Mouse (Mus musculus): ENCODE data around the gene Lman2l. TPM values are rescaled to one million over a fixed set of nuclear protein-coding genes. Genes with fewer than 3 reads are reported as not detected.
A peak's percentile ranks its signal among the peaks of the same experiment; 100 is the strongest.

The Lman2l gene
- polyA plus RNA-seq (2014; fragmentation: Nextera tagmentation; extraction: Ambion mirVana): 22.6 and 24.6 TPM in 2 replicates

DNA sequence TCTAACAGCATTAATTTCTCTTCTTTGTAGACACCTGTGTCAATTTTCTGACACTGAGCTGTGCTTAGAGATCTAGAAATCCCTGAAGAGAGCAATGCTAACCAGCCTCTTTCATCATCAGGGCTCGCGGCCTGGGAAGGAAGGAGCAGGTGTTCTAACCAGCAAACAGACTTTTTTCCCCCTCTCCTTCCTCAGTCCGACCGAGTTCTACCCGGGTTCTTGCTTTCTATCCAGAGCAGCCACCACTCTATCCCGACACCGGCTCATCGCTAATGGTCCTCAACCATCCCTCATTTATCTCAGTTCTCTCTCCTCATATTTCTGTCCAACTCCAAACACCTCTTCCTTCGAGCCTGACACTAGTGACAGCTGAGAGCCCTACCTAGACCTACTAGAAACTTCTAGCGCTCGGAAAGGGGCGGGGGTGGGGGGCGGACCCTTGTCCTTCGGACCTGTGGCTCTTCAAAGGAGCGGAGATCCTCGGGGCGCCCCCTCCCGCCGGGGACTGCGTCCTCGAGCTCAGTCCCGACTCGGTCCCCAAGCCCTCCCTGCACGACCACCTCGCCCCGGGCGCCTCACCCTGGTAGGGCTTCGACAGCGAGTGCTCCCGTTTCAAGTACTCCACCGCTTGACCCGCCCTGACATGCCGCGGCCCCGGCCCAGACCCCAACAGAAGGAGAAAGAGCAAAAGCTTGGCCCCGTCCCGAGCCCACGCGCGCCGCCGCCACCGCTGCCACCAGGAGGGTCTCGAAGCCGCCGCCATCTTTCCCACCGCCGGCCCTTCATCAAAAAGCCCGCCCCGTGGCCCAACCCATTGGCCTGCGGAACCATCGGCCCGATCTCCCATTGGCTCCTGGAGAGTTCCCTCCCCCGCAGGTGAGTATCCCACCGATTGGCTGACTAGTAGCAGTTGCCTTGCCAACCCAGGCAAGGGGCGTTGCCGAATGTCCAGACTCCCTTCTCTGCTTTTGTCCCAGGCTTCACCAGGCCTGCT, at the start of gene Lman2l:
TSS of gene Lman2l (minus strand) at position 801 of the 994 bp plus-strand sequence.
- peak within 1 kb of the TSS; percentile 62 for H3K9ac ChIP-seq (ENCODE audit: low read length)
- H3K27me3 ChIP-seq (replicated peaks; ENCODE audit: control insufficient read depth, insufficient read depth, low read length): no peaks in the 10 kb centered on the region
- peaks cover 4% of the 10 kb centered on the region; the same call in 1 of the 2 replicates for H3K4me1 ChIP-seq (replicated peaks; ENCODE audit: control insufficient read depth, insufficient read depth, low read length)
- H3K9me3 ChIP-seq (ENCODE audit: control insufficient read depth, low read length): no peaks in the 10 kb centered on the region
- H3K4me2 ChIP-seq (ENCODE audit: low read length): peak within 1 kb of the TSS; percentile 77
- H3K4me3 ChIP-seq (ENCODE audit: low read depth, low read length): peak within 1 kb of the TSS; percentile 67
- peak within 1 kb of the TSS; percentile 57 for H3K27ac ChIP-seq (ENCODE audit: low read depth)
- H3K36me3 ChIP-seq (ENCODE audit: control insufficient read depth, insufficient read depth, low read length): peaks cover 16% of the 10 kb centered on the region; the same call in 1 of the 2 replicates
- under 1% methylated on average over 57 of the region's 57 CpGs for WGBS
- ATAC-seq (replicated peaks; ENCODE audit: low FRiP score, low TSS enrichment, low read depth) (peak; percentile 100), DNase-seq (ENCODE audit: low spot score) (peak; percentile 95)

DNA sequence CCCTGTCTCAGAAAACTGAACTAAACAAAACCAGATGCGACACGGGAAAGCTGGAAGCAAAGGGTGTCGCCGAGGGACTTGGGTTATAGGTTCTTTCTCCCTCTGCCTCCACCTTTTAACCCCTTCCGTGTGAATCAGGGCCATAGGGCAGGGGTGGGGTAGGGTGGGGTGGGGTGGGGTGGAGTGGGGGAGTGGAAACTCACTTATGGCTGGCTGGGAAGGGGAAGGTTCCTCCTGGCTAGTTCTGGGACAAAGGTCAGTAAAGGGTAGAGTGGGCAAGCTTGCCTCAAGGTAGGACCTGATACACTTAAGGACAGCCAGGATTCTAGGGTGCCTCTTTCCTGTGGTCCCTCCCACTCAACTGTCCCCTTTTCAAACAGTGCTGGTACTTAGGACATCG, 48.2 kb upstream of the Lman2l start:
- H3K9me3 ChIP-seq (ENCODE audit: control insufficient read depth, low read length): no peaks in the 10 kb centered on the region
- peaks cover 5% of the 10 kb centered on the region for H3K36me3 ChIP-seq (ENCODE audit: control insufficient read depth, insufficient read depth, low read length)
- no peak overlapping the region for H3K9ac ChIP-seq (ENCODE audit: low read length)
- H3K4me2 ChIP-seq (ENCODE audit: low read length): no peak overlapping the region
- no peak overlapping the region for H3K27ac ChIP-seq (ENCODE audit: low read depth)
- DNase-seq (ENCODE audit: low spot score) (no peak), ATAC-seq (replicated peaks; ENCODE audit: low FRiP score, low TSS enrichment, low read depth) (no peak)
- WGBS: 64% methylated on average over 6 of the region's 6 CpGs
- no peak overlapping the region for H3K4me3 ChIP-seq (ENCODE audit: low read depth, low read length)
- H3K27me3 ChIP-seq (replicated peaks; ENCODE audit: control insufficient read depth, insufficient read depth, low read length): no peaks in the 10 kb centered on the region
- peaks cover 15% of the 10 kb centered on the region; the same call in 1 of the 2 replicates for H3K4me1 ChIP-seq (replicated peaks; ENCODE audit: control insufficient read depth, insufficient read depth, low read length)

- Histone ChIP-seq H3K9ac (ENCODE audit: low read length) (no peak overlapping the region), H3K4me3 (ENCODE audit: low read depth, low read length) (no peak overlapping the region), H3K27me3 (replicated peaks; ENCODE audit: control insufficient read depth, insufficient read depth, low read length) (no peaks in the 10 kb centered on the region), H3K36me3 (ENCODE audit: control insufficient read depth, insufficient read depth, low read length) (no peaks in the 10 kb centered on the region), H3K27ac (ENCODE audit: low read depth) (0 out of 2 replicates have a peak overlapping the region, but pooled peaks have one; percentile 27), H3K4me1 (replicated peaks; ENCODE audit: control insufficient read depth, insufficient read depth, low read length) (peaks cover 15% of the 10 kb centered on the region; the same call in 1 of the 2 replicates), H3K9me3 (ENCODE audit: control insufficient read depth, low read length) (no peaks in the 10 kb centered on the region), H3K4me2 (ENCODE audit: low read length) (no peak overlapping the region)
- 48% methylated on average over 9 of the region's 9 CpGs for WGBS
- ATAC-seq (replicated peaks; ENCODE audit: low FRiP score, low TSS enrichment, low read depth) (peak; percentile 84), DNase-seq (ENCODE audit: low spot score) (peak; percentile 75)
Observed at GRCm38 (mm10) chr1:36492416-36493139, 47.5 kb upstream of the Lman2l start.

GRCm38 (mm10) chr1:36489661-36490060, 44.6 kb upstream of the Lman2l start:
- Histone ChIP-seq H3K27ac (ENCODE audit: low read depth) (no peak overlapping the region), H3K36me3 (ENCODE audit: control insufficient read depth, insufficient read depth, low read length) (no peaks in the 10 kb centered on the region), H3K4me2 (ENCODE audit: low read length) (no peak overlapping the region), H3K4me3 (ENCODE audit: low read depth, low read length) (no peak overlapping the region), H3K9me3 (ENCODE audit: control insufficient read depth, low read length) (no peaks in the 10 kb centered on the region), H3K4me1 (replicated peaks; ENCODE audit: control insufficient read depth, insufficient read depth, low read length) (peaks cover 15% of the 10 kb centered on the region; the same call in 1 of the 2 replicates), H3K27me3 (replicated peaks; ENCODE audit: control insufficient read depth, insufficient read depth, low read length) (no peaks in the 10 kb centered on the region), H3K9ac (ENCODE audit: low read length) (no peak overlapping the region)
- WGBS: 85% methylated on average over 6 of the region's 6 CpGs
- ATAC-seq (replicated peaks; ENCODE audit: low FRiP score, low TSS enrichment, low read depth): no peak
- DNase-seq (ENCODE audit: low spot score): no peak

DNA sequence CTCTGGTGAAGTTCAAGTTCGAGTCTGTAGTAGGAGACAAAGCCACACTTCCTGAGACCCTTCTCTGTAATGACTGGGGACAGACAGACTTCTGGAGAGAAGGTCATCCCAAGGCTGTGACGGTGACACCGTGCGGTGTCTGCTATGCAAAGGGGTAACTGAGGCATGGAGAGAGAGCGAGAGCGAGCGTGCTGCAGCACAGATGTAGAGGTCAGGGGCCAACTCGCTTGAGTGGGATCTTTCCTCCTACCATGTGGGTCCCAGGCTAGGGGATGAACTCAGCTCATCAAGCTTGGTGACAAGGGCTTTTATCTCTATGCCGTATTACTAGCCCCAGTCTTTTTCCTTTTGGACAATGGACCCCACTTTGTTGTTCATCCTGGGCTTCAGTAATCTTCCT, 42.0 kb upstream of the Lman2l start:
- Histone ChIP-seq H3K27me3 (replicated peaks; ENCODE audit: control insufficient read depth, insufficient read depth, low read length) (no peaks in the 10 kb centered on the region), H3K9me3 (ENCODE audit: control insufficient read depth, low read length) (no peaks in the 10 kb centered on the region), H3K36me3 (ENCODE audit: control insufficient read depth, insufficient read depth, low read length) (no peaks in the 10 kb centered on the region), H3K4me2 (ENCODE audit: low read length) (no peak overlapping the region), H3K27ac (ENCODE audit: low read depth) (no peak overlapping the region), H3K9ac (ENCODE audit: low read length) (no peak overlapping the region), H3K4me1 (replicated peaks; ENCODE audit: control insufficient read depth, insufficient read depth, low read length) (peaks cover 7% of the 10 kb centered on the region; the same call in 1 of the 2 replicates), H3K4me3 (ENCODE audit: low read depth, low read length) (no peak overlapping the region)
- ATAC-seq (replicated peaks; ENCODE audit: low FRiP score, low TSS enrichment, low read depth): no peak
- DNase-seq (ENCODE audit: low spot score): no peak
- 87% methylated on average over 9 of the region's 9 CpGs for WGBS

DNA sequence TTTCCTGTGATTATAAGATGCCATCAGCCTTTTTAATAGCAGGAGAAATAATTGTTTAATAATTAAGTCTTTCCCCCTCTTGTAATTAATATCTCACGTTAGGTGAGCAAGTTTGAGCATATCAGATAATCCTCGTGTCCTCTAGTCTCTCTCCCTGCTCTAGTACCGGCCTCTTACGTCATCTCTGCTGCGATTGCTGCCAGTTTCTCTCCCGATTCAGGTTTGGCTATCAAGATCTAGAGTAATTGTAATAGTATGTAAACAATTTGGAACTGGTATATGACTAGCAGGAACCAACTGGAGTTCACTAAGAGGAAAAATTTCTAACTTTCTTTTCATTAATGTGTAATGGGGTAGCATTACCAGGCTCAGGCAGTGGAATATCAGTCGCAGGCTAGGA, 40.0 kb upstream of the Lman2l start:
- no peak overlapping the region for H3K27ac ChIP-seq (ENCODE audit: low read depth)
- ATAC-seq (replicated peaks; ENCODE audit: low FRiP score, low TSS enrichment, low read depth) (no peak), DNase-seq (ENCODE audit: low spot score) (no peak)
- H3K9ac ChIP-seq (ENCODE audit: low read length): no peak overlapping the region
- no peak overlapping the region for H3K4me2 ChIP-seq (ENCODE audit: low read length)
- 57% methylated on average over 7 of the region's 7 CpGs for WGBS
- H3K4me1 ChIP-seq (replicated peaks; ENCODE audit: control insufficient read depth, insufficient read depth, low read length): peaks cover 5% of the 10 kb centered on the region; the same call in 1 of the 2 replicates
- no peak overlapping the region for H3K4me3 ChIP-seq (ENCODE audit: low read depth, low read length)
- no peaks in the 10 kb centered on the region for H3K27me3 ChIP-seq (replicated peaks; ENCODE audit: control insufficient read depth, insufficient read depth, low read length)
- H3K36me3 ChIP-seq (ENCODE audit: control insufficient read depth, insufficient read depth, low read length): no peaks in the 10 kb centered on the region
- H3K9me3 ChIP-seq (ENCODE audit: control insufficient read depth, low read length): no peaks in the 10 kb centered on the region

DNA sequence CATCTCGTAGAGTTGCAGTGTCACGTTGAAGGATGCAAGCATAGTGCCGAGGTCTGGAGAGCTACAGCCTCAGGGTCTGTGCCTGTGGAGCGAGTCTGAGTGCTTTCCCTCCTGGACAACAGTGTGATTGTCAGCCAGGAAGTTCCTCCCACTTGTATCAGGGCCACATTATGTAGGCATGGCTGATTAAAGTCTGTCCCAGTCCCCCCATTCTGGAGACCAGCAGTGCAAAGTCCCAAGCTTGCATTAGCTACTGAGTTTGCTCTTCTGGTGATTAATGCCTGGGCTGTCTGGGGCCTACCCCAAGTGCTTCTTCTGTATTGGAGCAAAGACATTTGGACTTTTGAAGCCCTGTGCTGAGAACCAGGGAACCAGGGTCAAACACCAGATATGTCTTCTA, 38.8 kb upstream of the Lman2l start:
- Histone ChIP-seq H3K4me3 (ENCODE audit: low read depth, low read length) (no peak overlapping the region), H3K4me2 (ENCODE audit: low read length) (no peak overlapping the region), H3K9ac (ENCODE audit: low read length) (no peak overlapping the region), H3K36me3 (ENCODE audit: control insufficient read depth, insufficient read depth, low read length) (no peaks in the 10 kb centered on the region), H3K27me3 (replicated peaks; ENCODE audit: control insufficient read depth, insufficient read depth, low read length) (no peaks in the 10 kb centered on the region), H3K27ac (ENCODE audit: low read depth) (no peak overlapping the region), H3K4me1 (replicated peaks; ENCODE audit: control insufficient read depth, insufficient read depth, low read length) (peaks cover 5% of the 10 kb centered on the region; the same call in 1 of the 2 replicates), H3K9me3 (ENCODE audit: control insufficient read depth, low read length) (no peaks in the 10 kb centered on the region)
- ATAC-seq (replicated peaks; ENCODE audit: low FRiP score, low TSS enrichment, low read depth): no peak; the same call in 1 of the 2 replicates
- 65% methylated on average over 4 of the region's 4 CpGs for WGBS
- DNase-seq (ENCODE audit: low spot score): no peak

All from intestine, embryonic 14.5 days (tissue).